Mouse (Mus musculus): ENCODE results near the gene Crabp1. TPM values are rescaled to one million over a fixed set of nuclear protein-coding genes. Genes with fewer than 3 reads are reported as not detected.

Crabp1 gene
- total and polyA plus RNA-seq, 3 experiments: not detected

DNA sequence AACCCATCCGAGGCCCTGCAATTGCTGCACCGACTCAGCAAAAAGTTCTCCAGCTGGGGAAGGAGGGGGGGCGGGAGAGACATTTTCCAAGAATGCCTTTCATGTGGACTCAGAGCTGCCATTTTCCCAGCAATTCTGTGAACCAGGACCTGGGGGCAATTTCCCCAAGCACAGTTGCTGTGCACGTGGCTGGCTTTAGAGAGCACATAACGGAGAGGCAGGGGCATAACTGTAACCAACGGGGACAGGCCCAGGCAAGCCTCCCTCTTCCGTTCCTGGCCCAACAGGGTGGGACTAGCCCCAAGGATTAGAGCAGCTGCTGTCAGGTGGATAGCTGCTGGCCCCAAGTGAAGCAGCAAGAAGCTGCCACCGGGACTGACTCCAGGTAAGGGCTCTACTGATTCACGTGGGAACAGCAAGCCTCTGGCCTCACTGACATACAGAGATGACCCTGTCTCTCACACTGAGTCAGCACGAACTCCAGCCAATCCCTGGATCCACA lies 37.0 kb downstream of the Crabp1 start:
- H3K4me1 ChIP-seq (ENCODE audit: control insufficient read depth in 1 of 2, insufficient read depth in 2 of 2, low read length in 2 of 2): no peaks in the 10 kb centered on the region
- no peaks in the 10 kb centered on the region for H3K36me3 ChIP-seq (ENCODE audit: control insufficient read depth in 1 of 2, insufficient read depth in 2 of 2, low read length in 2 of 2)
- H3K27ac ChIP-seq (ENCODE audit: control insufficient read depth, low read depth, low read length): no peak overlapping the region
- H3K4me3 ChIP-seq (ENCODE audit: control insufficient read depth in 1 of 2, insufficient read depth in 1 of 2, low read depth in 2 of 2, low read length in 2 of 2): no peak overlapping the region
- H3K27me3 ChIP-seq (ENCODE audit: control insufficient read depth in 1 of 2, insufficient read depth in 2 of 2, low read length in 2 of 2): peaks cover 11 to 15% of the 10 kb centered on the region in 2 experiments
- no peaks in the 10 kb centered on the region for H3K79me2 ChIP-seq (ENCODE audit: control insufficient read depth, insufficient read depth, low read length, poor library complexity)
- DNase-seq (ENCODE audit: low read depth, low spot score): no peak
- no peak overlapping the region for H3K9ac ChIP-seq (ENCODE audit: control insufficient read depth, low read depth, low read length, poor library complexity, severe bottlenecking)
- H3K9me3 ChIP-seq (replicated peaks; ENCODE audit: insufficient read depth, low read length): no peaks in the 10 kb centered on the region
- TF ChIP-seq TCF12 (IDR thresholded peaks at IDR 0.05; ENCODE audit: low read depth, low read length): no peak
- TF ChIP-seq MXI1 (IDR thresholded peaks at IDR 0.05; ENCODE audit: low read depth, low read length): no peak
- TF ChIP-seq POLR2AphosphoS2 (IDR thresholded peaks at IDR 0.05; ENCODE audit: low read length): no peak
- no peak for TF ChIP-seq HCFC1 (IDR thresholded peaks at IDR 0.05; ENCODE audit: low read depth, low read length)
- TF ChIP-seq ZNF384 (IDR thresholded peaks at IDR 0.05; ENCODE audit: low read depth, low read length): no peak
- no peak for TF ChIP-seq TBP (IDR thresholded peaks at IDR 0.05; ENCODE audit: low read depth, low read length)
- no peak for TF ChIP-seq SMC3 (IDR thresholded peaks at IDR 0.05; ENCODE audit: low read depth, low read length)

DNA sequence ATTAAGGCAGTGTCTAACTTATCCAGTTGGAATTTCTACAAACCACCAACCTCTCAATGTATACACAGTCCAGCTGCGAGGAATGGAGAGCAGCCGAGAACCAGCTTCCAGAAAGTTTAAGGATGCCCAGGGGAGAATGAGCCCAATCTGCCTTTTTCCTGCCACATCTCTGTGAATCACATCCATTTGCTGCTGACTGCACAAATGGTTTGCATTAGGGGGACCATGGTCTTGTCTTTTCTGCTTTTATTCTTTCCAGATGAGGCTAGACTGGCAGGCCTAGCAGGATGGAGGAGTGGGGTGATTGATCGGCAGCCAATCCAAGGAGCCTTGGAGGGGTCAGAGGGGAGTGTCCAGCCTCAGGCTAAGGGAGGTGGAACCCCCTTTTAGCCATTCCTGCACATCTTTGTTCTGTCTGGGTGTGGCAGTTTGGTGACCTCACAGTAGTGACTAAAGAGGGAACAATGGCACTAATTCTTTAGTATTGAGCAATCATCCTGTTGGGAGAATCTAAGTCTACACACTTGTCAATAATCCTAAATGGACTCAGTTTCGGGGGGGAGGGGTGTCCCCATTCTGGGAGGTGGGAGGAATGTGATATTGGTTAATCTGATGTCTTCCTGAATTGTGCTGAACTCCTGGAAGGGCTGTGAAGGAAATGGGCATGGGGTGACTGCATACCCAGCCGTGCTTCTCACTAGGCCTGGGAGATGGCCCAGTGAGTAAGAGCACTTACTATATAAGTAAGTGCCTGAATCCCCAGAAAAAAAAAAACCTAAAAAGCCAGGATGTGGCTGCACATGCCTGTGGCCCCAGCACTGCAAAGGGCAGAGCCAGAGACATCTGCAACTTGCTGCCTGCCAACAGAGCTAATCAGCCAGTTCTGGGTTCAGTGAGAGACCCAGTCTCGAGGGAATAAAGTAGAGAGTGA lies 38.5 kb downstream of the Crabp1 start:
- no peak for TF ChIP-seq ZMIZ1 (IDR thresholded peaks at IDR 0.05; ENCODE audit: low read depth, low read length)
- TF ChIP-seq MYB (IDR thresholded peaks at IDR 0.05; ENCODE audit: low read depth, low read length): no peak
- Histone ChIP-seq H3K4me1 (ENCODE audit: control insufficient read depth in 1 of 2, insufficient read depth in 2 of 2, low read length in 2 of 2) (no peaks in the 10 kb centered on the region), H3K27me3 (ENCODE audit: control insufficient read depth in 1 of 2, insufficient read depth in 2 of 2, low read length in 2 of 2) (peaks cover 11 to 13% of the 10 kb centered on the region in 2 experiments), H3K27ac (ENCODE audit: control insufficient read depth, low read depth, low read length) (no peak overlapping the region), H3K79me2 (ENCODE audit: control insufficient read depth, insufficient read depth, low read length, poor library complexity) (no peaks in the 10 kb centered on the region), H3K36me3 (ENCODE audit: control insufficient read depth in 1 of 2, insufficient read depth in 2 of 2, low read length in 2 of 2) (no peaks in the 10 kb centered on the region), H3K9me3 (replicated peaks; ENCODE audit: insufficient read depth, low read length) (no peaks in the 10 kb centered on the region), H3K4me3 (ENCODE audit: control insufficient read depth in 1 of 2, insufficient read depth in 1 of 2, low read depth in 2 of 2, low read length in 2 of 2) (no peak overlapping the region), H3K9ac (ENCODE audit: control insufficient read depth, low read depth, low read length, poor library complexity, severe bottlenecking) (no peak overlapping the region)
- DNase-seq (ENCODE audit: low read depth, low spot score): no peak

DNA sequence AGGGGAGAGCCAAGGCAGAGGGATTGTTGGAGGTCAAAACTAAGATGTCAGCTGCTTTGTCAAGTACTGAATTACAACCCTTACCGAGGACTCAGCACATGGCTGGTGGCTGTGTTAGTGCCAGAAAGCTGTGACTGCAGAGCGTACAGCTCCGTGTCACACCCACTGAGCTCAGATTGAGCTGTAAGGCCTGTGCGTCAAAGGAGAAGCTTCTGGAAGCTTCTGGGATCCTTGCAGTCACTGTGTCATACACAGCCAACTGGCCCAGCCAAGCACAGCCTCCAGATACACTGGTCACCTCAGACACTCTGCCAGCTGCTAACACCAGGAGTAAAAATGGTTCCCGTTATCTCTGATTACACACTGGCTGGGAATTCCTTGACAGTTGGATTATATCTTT lies 39.8 kb downstream of the Crabp1 start:
- H3K27me3 ChIP-seq (ENCODE audit: control insufficient read depth in 1 of 2, insufficient read depth in 2 of 2, low read length in 2 of 2): peaks cover 11 to 15% of the 10 kb centered on the region in 2 experiments

More for the DNA sequence above, 39.8 kb downstream of the Crabp1 start:
- no peak overlapping the region for H3K27ac ChIP-seq (ENCODE audit: control insufficient read depth, low read depth, low read length)
- H3K4me3 ChIP-seq (ENCODE audit: control insufficient read depth in 1 of 2, insufficient read depth in 1 of 2, low read depth in 2 of 2, low read length in 2 of 2): no peak overlapping the region
- no peaks in the 10 kb centered on the region for H3K79me2 ChIP-seq (ENCODE audit: control insufficient read depth, insufficient read depth, low read length, poor library complexity)
- H3K9ac ChIP-seq (ENCODE audit: control insufficient read depth, low read depth, low read length, poor library complexity, severe bottlenecking): no peak overlapping the region
- no peaks in the 10 kb centered on the region for H3K36me3 ChIP-seq (ENCODE audit: control insufficient read depth in 1 of 2, insufficient read depth in 2 of 2, low read length in 2 of 2)
- DNase-seq (ENCODE audit: low read depth, low spot score): no peak
- H3K9me3 ChIP-seq (replicated peaks; ENCODE audit: insufficient read depth, low read length): no peaks in the 10 kb centered on the region
- TF ChIP-seq MAX (IDR thresholded peaks at IDR 0.05; ENCODE audit: low read length) (no peak), JUND (IDR thresholded peaks at IDR 0.05; ENCODE audit: low read depth, low read length) (no peak)
- no peaks in the 10 kb centered on the region for H3K4me1 ChIP-seq (ENCODE audit: control insufficient read depth in 1 of 2, insufficient read depth in 2 of 2, low read length in 2 of 2)

Measured in MEL (cell line).